Mouse (Mus musculus): ENCODE data around the gene 2810408A11Rik. TPM values are rescaled to one million over a fixed set of nuclear protein-coding genes. Genes with fewer than 3 reads are reported as not detected.
A peak's percentile ranks its signal among the peaks of the same experiment; 100 is the strongest.

2810408A11Rik gene
- total and polyA plus RNA-seq, 3 experiments, result 0.81 to 1.3 TPM; not detected in 1

- peaks cover 58% of the 10 kb centered on the region for H3K79me2 ChIP-seq (ENCODE audit: control insufficient read depth, insufficient read depth, low read length, poor library complexity)
- peak overlapping the region in 1 of 2 experiments; percentile 23; a peak in 3 of 4 replicates for H3K4me3 ChIP-seq (ENCODE audit: control insufficient read depth in 1 of 2, insufficient read depth in 1 of 2, low read depth in 2 of 2, low read length in 2 of 2)
- H3K27ac ChIP-seq (ENCODE audit: control insufficient read depth, low read depth, low read length), result peak overlapping the region; percentile 74
- H3K27me3 ChIP-seq (ENCODE audit: control insufficient read depth in 1 of 2, insufficient read depth in 2 of 2, low read length in 2 of 2), result no peaks in the 10 kb centered on the region
- H3K9ac ChIP-seq (ENCODE audit: control insufficient read depth, low read depth, low read length, poor library complexity, severe bottlenecking), result peak overlapping the region; percentile 77
- H3K36me3 ChIP-seq (ENCODE audit: control insufficient read depth in 1 of 2, insufficient read depth in 2 of 2, low read length in 2 of 2), result peaks cover 22 to 51% of the 10 kb centered on the region in 2 experiments
- H3K4me1 ChIP-seq (ENCODE audit: control insufficient read depth in 1 of 2, insufficient read depth in 2 of 2, low read length in 2 of 2), result peaks cover 4 to 53% of the 10 kb centered on the region in 2 experiments
- peak; percentile 92 for DNase-seq (ENCODE audit: low read depth, low spot score)
- no peaks in the 10 kb centered on the region for H3K9me3 ChIP-seq (replicated peaks; ENCODE audit: insufficient read depth, low read length)
- TF ChIP-seq ZNF384 (IDR thresholded peaks at IDR 0.05; ENCODE audit: low read depth, low read length), result no peak
- TF ChIP-seq POLR2A (IDR thresholded peaks at IDR 0.05; ENCODE audit: control insufficient read depth in 1 of 2, insufficient read depth in 1 of 2, low read depth in 1 of 2, low read length in 2 of 2, poor library complexity in 1 of 2), result peak; percentile 23 to 84; a peak in 2 of 4 replicates
- TF ChIP-seq MAFK (IDR thresholded peaks at IDR 0.05; ENCODE audit: borderline replicate concordance, low read depth, low read length), result peak; percentile 83; the same call in 1 of the 2 replicates
- TF ChIP-seq KAT2A (conservative IDR thresholded peaks at IDR 0.05; ENCODE audit: low read depth, low read length), result no peak
- peak; percentile 98 for TF ChIP-seq POLR2AphosphoS2 (IDR thresholded peaks at IDR 0.05; ENCODE audit: low read length)
- peak; percentile 67 for TF ChIP-seq CHD2 (IDR thresholded peaks at IDR 0.05; ENCODE audit: low read length)
- no peak for TF ChIP-seq MAX (IDR thresholded peaks at IDR 0.05; ENCODE audit: low read length)
- no peak for TF ChIP-seq CHD1 (IDR thresholded peaks at IDR 0.05; ENCODE audit: low read depth, low read length)
- TF ChIP-seq GABPA (IDR thresholded peaks at IDR 0.05; ENCODE audit: low read depth, low read length), result no peak
- no peak; the same call in 1 of the 2 replicates for TF ChIP-seq MEF2A (IDR thresholded peaks at IDR 0.05; ENCODE audit: extremely low read depth, insufficient replicate concordance, low read depth, low read length, poor library complexity, severe bottlenecking)
- peak; percentile 98 for TF ChIP-seq GATA1 (IDR thresholded peaks at IDR 0.05; ENCODE audit: low read depth, low read length)
- no peak for TF ChIP-seq ZC3H11A (IDR thresholded peaks at IDR 0.05; ENCODE audit: low read depth, low read length)
- peak; percentile 99 for TF ChIP-seq TCF12 (IDR thresholded peaks at IDR 0.05; ENCODE audit: low read depth, low read length)
- TF ChIP-seq SIN3A (IDR thresholded peaks at IDR 0.05; ENCODE audit: low read length), result peak; percentile 87
- TF ChIP-seq TBP (IDR thresholded peaks at IDR 0.05; ENCODE audit: low read depth, low read length), result peak; percentile 13; the same call in 1 of the 2 replicates
- no peak for TF ChIP-seq ZKSCAN1 (IDR thresholded peaks at IDR 0.05; ENCODE audit: low read depth, low read length)
- peak; percentile 70 for TF ChIP-seq BHLHE40 (IDR thresholded peaks at IDR 0.05; ENCODE audit: borderline replicate concordance, low read depth, low read length)
- peak; percentile 89 for TF ChIP-seq ETS1 (IDR thresholded peaks at IDR 0.05; ENCODE audit: low read depth, low read length)
- TF ChIP-seq E2F4 (IDR thresholded peaks at IDR 0.05; ENCODE audit: borderline replicate concordance, low read depth, low read length), result no peak
- peak in 1 of 3 experiments; percentile 34; a peak in 3 of 6 replicates for TF ChIP-seq CTCF (IDR thresholded peaks at IDR 0.05 in 2 of 3, conservative IDR thresholded peaks at IDR 0.05 in 1 of 3; ENCODE audit: control insufficient read depth in 1 of 3, insufficient read depth in 1 of 3, low read depth in 2 of 3, low read length in 3 of 3, poor library complexity in 1 of 3, severe bottlenecking in 1 of 3)
- TF ChIP-seq MXI1 (IDR thresholded peaks at IDR 0.05; ENCODE audit: low read depth, low read length), result peak; percentile 71
- no peak; the same call in 1 of the 2 replicates for TF ChIP-seq MYC (IDR thresholded peaks at IDR 0.05; ENCODE audit: low read depth, low read length)
- peak; percentile 70; the same call in 1 of the 2 replicates for TF ChIP-seq MYB (IDR thresholded peaks at IDR 0.05; ENCODE audit: low read depth, low read length)
- TF ChIP-seq RCOR1 (IDR thresholded peaks at IDR 0.05; ENCODE audit: low read depth, low read length), result peak; percentile 88
- no peak; the same call in 1 of the 2 replicates for TF ChIP-seq NRF1 (IDR thresholded peaks at IDR 0.05; ENCODE audit: insufficient read depth, low read depth, low read length, poor library complexity, severe bottlenecking)
- TF ChIP-seq USF1 (IDR thresholded peaks at IDR 0.05; ENCODE audit: low read depth, low read length), result no peak
- TF ChIP-seq UBTF (IDR thresholded peaks at IDR 0.05; ENCODE audit: borderline replicate concordance, insufficient read depth, low read depth, low read length), result no peak
- TF ChIP-seq JUND (IDR thresholded peaks at IDR 0.05; ENCODE audit: low read depth, low read length), result no peak
- peak; percentile 95 to 96 for TF ChIP-seq EP300 (IDR thresholded peaks at IDR 0.05; ENCODE audit: low read depth in 1 of 2, low read length in 2 of 2)
- TF ChIP-seq RAD21 (IDR thresholded peaks at IDR 0.05; ENCODE audit: low read depth, low read length), result no peak
- peak; percentile 97 for TF ChIP-seq MAZ (IDR thresholded peaks at IDR 0.05; ENCODE audit: low read depth, low read length)
- no peak; the same call in 1 of the 2 replicates for TF ChIP-seq SMC3 (IDR thresholded peaks at IDR 0.05; ENCODE audit: low read depth, low read length)
- 0 out of 2 replicates have a peak, but pooled peaks have one; percentile 22 for TF ChIP-seq ELF1 (IDR thresholded peaks at IDR 0.05; ENCODE audit: low read depth, low read length)
- TF ChIP-seq ZMIZ1 (IDR thresholded peaks at IDR 0.05; ENCODE audit: low read depth, low read length), result peak; percentile 90
Observed at GRCm38 (mm10) chr11:69915667-69916627, 15.2 kb upstream of the 2810408A11Rik start.
